Mouse (Mus musculus) MEL (cell line): ENCODE data around the gene Zfp638. TPM values are rescaled to one million over a fixed set of nuclear protein-coding genes. Genes with fewer than 3 reads are reported as not detected.

Experiments used
- DNase-seq: peaks from one replicate; pipeline ENCODE4 v3.0.0; 2011; ENCODE audit warnings: low read depth, low spot score
- H3K27ac ChIP-seq: 2 replicates; pipeline ENCODE4 v1.5.1; 2012; ENCODE audit warnings: low read depth, mild to moderate bottlenecking, control low read depth, low read length, moderate library complexity; ENCODE audit not compliant: control insufficient read depth
- H3K27me3 ChIP-seq, 2 experiments: fragments of 150-350 bp in 1 of 2; sonication (generic) in 1 of 2; 2 replicates each; pipeline ENCODE4 v1.6.1; 2012; ENCODE audit warnings: low read length in 2 of 2, mild to moderate bottlenecking in 2 of 2, improper control_type of control experiment in 1 of 2, moderate library complexity in 1 of 2; ENCODE audit not compliant: insufficient read depth in 2 of 2, control insufficient read depth in 1 of 2
- H3K36me3 ChIP-seq, 2 experiments: 2 replicates each; pipeline ENCODE4 v1.6.1; 2012 to 2014; ENCODE audit warnings: low read length in 2 of 2, improper control_type of control experiment in 1 of 2, inconsistent platforms in 1 of 2, mild to moderate bottlenecking in 1 of 2; ENCODE audit not compliant: insufficient read depth in 2 of 2, control insufficient read depth in 1 of 2
- H3K4me1 ChIP-seq, 2 experiments: fragments of 150-350 bp in 1 of 2; sonication (generic) in 1 of 2; 2 replicates each; pipeline ENCODE4 v1.6.1; 2012; ENCODE audit warnings: low read length in 2 of 2, improper control_type of control experiment in 1 of 2, mild to moderate bottlenecking in 1 of 2; ENCODE audit not compliant: insufficient read depth in 2 of 2, control insufficient read depth in 1 of 2
- H3K4me3 ChIP-seq, 2 experiments: fragments of 150-350 bp in 1 of 2; sonication (generic) in 1 of 2; 2 replicates each; pipeline ENCODE4 v1.5.1; 2012; ENCODE audit warnings: low read depth in 2 of 2, low read length in 2 of 2, mild to moderate bottlenecking in 2 of 2, moderate library complexity in 2 of 2, control low read depth in 1 of 2, improper control_type of control experiment in 1 of 2; ENCODE audit not compliant: control insufficient read depth in 1 of 2, insufficient read depth in 1 of 2
- H3K79me2 ChIP-seq: 2 replicates; pipeline ENCODE4 v1.6.1; 2012; ENCODE audit warnings: mild to moderate bottlenecking, low read length, moderate library complexity; ENCODE audit not compliant: control insufficient read depth, poor library complexity, insufficient read depth
- H3K9ac ChIP-seq: 2 replicates; pipeline ENCODE4 v1.6.1; 2012; ENCODE audit warnings: low read depth, mild to moderate bottlenecking, control low read depth, low read length, moderate library complexity; ENCODE audit not compliant: control insufficient read depth, poor library complexity, severe bottlenecking
- H3K9me3 ChIP-seq: fragments of 150-350 bp; sonication (generic); replicated peaks from 2 replicates; pipeline ENCODE4 v1.6.1; 2012; ENCODE audit warnings: mild to moderate bottlenecking, low read length, improper control_type of control experiment, moderate library complexity; ENCODE audit not compliant: insufficient read depth
- CHD2 ChIP-seq: IDR thresholded peaks from 2 replicates; pipeline ENCODE4 v1.6.1; 2011; ENCODE audit warnings: low read length, improper control_type of control experiment
- CTCF ChIP-seq, 3 experiments: IDR thresholded peaks in 2 of 3; conservative IDR thresholded peaks in 1 of 3; 2 replicates each; pipeline ENCODE4 v1.5.1; 2011 to 2012; ENCODE audit warnings: low read length in 3 of 3, low read depth in 2 of 3, mild to moderate bottlenecking in 2 of 3, improper control_type of control experiment in 1 of 3, inconsistent platforms in 1 of 3, mixed read lengths in 1 of 3, moderate library complexity in 1 of 3; ENCODE audit not compliant: control insufficient read depth in 1 of 3, insufficient read depth in 1 of 3, poor library complexity in 1 of 3, severe bottlenecking in 1 of 3
- GATA1 ChIP-seq: IDR thresholded peaks from 2 replicates; pipeline ENCODE4 v1.6.1; 2011; ENCODE audit warnings: low read depth, low read length, improper control_type of control experiment
- HCFC1 ChIP-seq: IDR thresholded peaks from 2 replicates; pipeline ENCODE4 v1.6.1; 2012; ENCODE audit warnings: low read depth, mild to moderate bottlenecking, inconsistent platforms, low read length, improper control_type of control experiment, moderate library complexity
- MAFK ChIP-seq: IDR thresholded peaks from 2 replicates; pipeline ENCODE4 v1.6.1; 2011; ENCODE audit warnings: low read depth, mild to moderate bottlenecking, low read length, improper control_type of control experiment, borderline replicate concordance
- MAX ChIP-seq: IDR thresholded peaks from 2 replicates; pipeline ENCODE4 v1.6.1; 2011; ENCODE audit warnings: low read length, improper control_type of control experiment
- MAZ ChIP-seq: IDR thresholded peaks from 2 replicates; pipeline ENCODE4 v1.6.1; 2012; ENCODE audit warnings: low read depth, mild to moderate bottlenecking, inconsistent platforms, low read length, improper control_type of control experiment
- MEF2A ChIP-seq: IDR thresholded peaks from 2 replicates; pipeline ENCODE4 v1.6.1; 2014; ENCODE audit warnings: low read depth, mild to moderate bottlenecking, inconsistent platforms, low read length, improper control_type of control experiment; ENCODE audit not compliant: poor library complexity, insufficient replicate concordance, severe bottlenecking; ENCODE audit errors: extremely low read depth
- MYB ChIP-seq: IDR thresholded peaks from 2 replicates; pipeline ENCODE4 v1.6.1; 2011; ENCODE audit warnings: mild to moderate bottlenecking, low read depth, low read length, improper control_type of control experiment
- NELFE ChIP-seq: IDR thresholded peaks from 2 replicates; pipeline ENCODE4 v1.6.1; 2011; ENCODE audit warnings: low read depth, low read length, improper control_type of control experiment
- POLR2AphosphoS2 ChIP-seq: IDR thresholded peaks from 2 replicates; pipeline ENCODE4 v1.6.1; 2011; ENCODE audit warnings: low read length, improper control_type of control experiment
- RAD21 ChIP-seq: IDR thresholded peaks from 2 replicates; pipeline ENCODE4 v1.6.1; 2011; ENCODE audit warnings: mild to moderate bottlenecking, low read depth, low read length, improper control_type of control experiment
- SIN3A ChIP-seq: IDR thresholded peaks from 2 replicates; pipeline ENCODE4 v1.6.1; 2012; ENCODE audit warnings: low read length, improper control_type of control experiment, inconsistent platforms
- SMC3 ChIP-seq: IDR thresholded peaks from 2 replicates; pipeline ENCODE4 v1.6.1; 2011; ENCODE audit warnings: low read depth, low read length, improper control_type of control experiment
- TAL1 ChIP-seq: IDR thresholded peaks from 2 replicates; pipeline ENCODE4 v1.6.1; 2012; ENCODE audit warnings: mild to moderate bottlenecking, inconsistent platforms, low read length, moderate library complexity, mixed read lengths
- TBP ChIP-seq: IDR thresholded peaks from 2 replicates; pipeline ENCODE4 v1.8.0; 2011; ENCODE audit warnings: low read depth, low read length, improper control_type of control experiment
- TCF12 ChIP-seq: IDR thresholded peaks from 2 replicates; pipeline ENCODE4 v1.6.1; 2014; ENCODE audit warnings: low read depth, mild to moderate bottlenecking, inconsistent platforms, low read length, improper control_type of control experiment, moderate library complexity
- UBTF ChIP-seq: IDR thresholded peaks from 2 replicates; pipeline ENCODE4 v1.6.1; 2012; ENCODE audit warnings: low read depth, mild to moderate bottlenecking, inconsistent platforms, low read length, improper control_type of control experiment, moderate library complexity, borderline replicate concordance; ENCODE audit not compliant: insufficient read depth
- ZC3H11A ChIP-seq: IDR thresholded peaks from 2 replicates; pipeline ENCODE4 v1.6.1; 2012; ENCODE audit warnings: low read depth, mild to moderate bottlenecking, inconsistent platforms, low read length, improper control_type of control experiment
- ZKSCAN1 ChIP-seq: IDR thresholded peaks from 2 replicates; pipeline ENCODE4 v1.6.1; 2012; ENCODE audit warnings: low read depth, mild to moderate bottlenecking, inconsistent platforms, low read length, improper control_type of control experiment, moderate library complexity
- ZNF384 ChIP-seq: IDR thresholded peaks from 2 replicates; pipeline ENCODE4 v1.6.1; 2012; ENCODE audit warnings: low read depth, mild to moderate bottlenecking, inconsistent platforms, low read length, improper control_type of control experiment
- polyA plus RNA-seq, 2 experiments: library from polyadenylated mRNA; stranded (reverse) in 1 of 2; unstranded in 1 of 2; fragments of >175 nt in 1 of 2; fragments of >200 nt in 1 of 2; gene quantifications; 2 replicates each; pipeline versions ENCODE4 v1.2.1 to v1.2.4; 2012; ENCODE audit warnings: low replicate concordance in 2 of 2, low read depth in 1 of 2; ENCODE audit not compliant: insufficient read length in 2 of 2, insufficient read depth in 1 of 2, missing spikeins in 1 of 2
- total RNA-seq: library from RNA; depleted of rRNA; stranded (reverse); fragments of 300-350 nt; gene quantifications from 2 replicates; pipeline ENCODE4 v1.2.3, GENCODE M21; 2012

The Zfp638 gene
- total and polyA plus RNA-seq, 3 experiments: 50.1 to 69.0 (median 61.2) TPM

GRCm38 (mm10) chr6:83879815-83880214 is 12.9 kb downstream of the Zfp638 start:
- H3K27me3 ChIP-seq: no peaks in the 10 kb centered on the region; a peak in 1 of 4 replicates
- H3K36me3 ChIP-seq: no peaks in the 10 kb centered on the region
- H3K4me3 ChIP-seq: no peak overlapping the region
- TF ChIP-seq MEF2A: no peak
- TF ChIP-seq MAZ: no peak
- TF ChIP-seq ZNF384: no peak
- no peak for TF ChIP-seq MAFK
- TF ChIP-seq CTCF (IDR thresholded peaks at IDR 0.05 in 2 of 3, conservative IDR thresholded peaks at IDR 0.05 in 1 of 3; ENCODE audit: control insufficient read depth in 1 of 3, insufficient read depth in 1 of 3, low read depth in 2 of 3, low read length in 3 of 3, poor library complexity in 1 of 3, severe bottlenecking in 1 of 3): peak in 2 of 3 experiments; percentile 15 to 84; a peak in 4 of 6 replicates
- TF ChIP-seq POLR2AphosphoS2: no peak
- TF ChIP-seq SIN3A: no peak
- TF ChIP-seq RAD21: peak; percentile 92
- TF ChIP-seq TCF12: no peak
- TF ChIP-seq HCFC1: no peak
- TF ChIP-seq TBP: 0 out of 2 replicates have a peak, but pooled peaks have one; percentile 22
- no peak for TF ChIP-seq UBTF
- no peak for TF ChIP-seq MAX
- TF ChIP-seq SMC3: peak; percentile 78
- TF ChIP-seq MYB: no peak
- no peak for TF ChIP-seq CHD2
- no peak for TF ChIP-seq ZKSCAN1
- no peak for TF ChIP-seq NELFE
- TF ChIP-seq ZC3H11A: peak; percentile 70
- no peak for TF ChIP-seq TAL1
- TF ChIP-seq GATA1: no peak
- no peak overlapping the region for H3K9ac ChIP-seq
- peak; percentile 64 for DNase-seq
- no peak overlapping the region for H3K27ac ChIP-seq
- no peaks in the 10 kb centered on the region for H3K9me3 ChIP-seq
- H3K79me2 ChIP-seq: no peaks in the 10 kb centered on the region
- H3K4me1 ChIP-seq: peaks cover 0 to 3% of the 10 kb centered on the region in 2 experiments; a peak in 1 of 4 replicates

DNA sequence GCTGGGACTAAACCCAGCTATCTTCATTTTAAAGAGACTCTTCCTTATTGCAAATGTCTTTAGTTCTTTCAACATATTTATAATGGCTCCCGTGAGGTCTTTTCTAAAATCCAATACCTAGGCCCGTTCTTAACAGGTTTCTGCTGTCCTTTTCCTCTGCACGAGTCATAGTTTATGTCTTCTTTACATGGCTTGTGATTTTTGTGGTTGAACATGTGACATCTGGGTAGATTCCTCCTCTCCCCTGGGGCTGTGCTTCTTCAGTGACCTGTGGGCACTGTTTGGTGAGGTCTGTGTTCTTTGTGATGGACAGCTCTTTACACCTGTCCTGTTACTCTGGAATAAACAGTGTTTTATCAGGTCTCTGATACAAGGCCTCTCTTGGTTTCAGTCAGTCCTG is 19.9 kb downstream of the Zfp638 start:
- Histone ChIP-seq H3K36me3 (no peaks in the 10 kb centered on the region), H3K79me2 (no peaks in the 10 kb centered on the region), H3K4me3 (no peak overlapping the region), H3K4me1 (peaks cover 0 to 3% of the 10 kb centered on the region in 2 experiments; a peak in 1 of 4 replicates), H3K27me3 (no peaks in the 10 kb centered on the region), H3K9ac (no peak overlapping the region), H3K27ac (no peak overlapping the region), H3K9me3 (no peaks in the 10 kb centered on the region)
- DNase-seq: no peak
- TF ChIP-seq ZKSCAN1: no peak
